16 mouse cellular contexts compared by ENCODE assay signal in the genomic region with DNA sequence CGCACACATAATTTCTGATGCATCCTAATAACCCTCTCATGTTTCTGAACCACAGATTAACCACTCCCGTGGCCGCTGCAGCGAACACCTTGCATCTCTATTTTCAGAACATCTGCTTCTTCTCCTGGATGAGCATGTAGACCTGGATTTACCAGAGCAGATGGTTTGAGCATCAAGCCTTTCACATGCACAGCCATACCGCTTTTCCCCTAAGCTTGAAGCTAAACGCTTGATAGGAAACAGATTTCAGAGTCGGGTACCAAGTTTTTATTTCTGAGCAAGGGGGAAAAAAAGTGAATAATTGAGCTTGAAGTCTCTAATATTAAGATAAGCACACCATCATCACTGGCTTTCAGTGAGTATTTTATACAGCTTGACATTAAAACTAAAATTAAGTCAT. TPM values are rescaled to one million over a fixed set of nuclear protein-coding genes. Genes with fewer than 3 reads are reported as not detected.
DNase-seq lines count a peak whose midpoint lies in the region; ATAC-seq and TF ChIP-seq lines count a peak whose summit lies in the region.
"Had no signal": no experiment of that assay in that cellular context is flagged by ENCODE, and none has a peak within 500 bp of the region (broad histone marks: within the 10 kb centered on the region; RNA-seq: fewer than 3 reads in every experiment).

No protein-coding gene starts in this region.

- H3K4me1 ChIP-seq in midbrain, embryonic 11.5 days (ENCODE audit: control insufficient read depth, insufficient read depth, low read length): no peaks in the 10 kb centered on the region
- no peaks in the 10 kb centered on the region for H3K4me1 ChIP-seq in midbrain, postnatal 0 days (ENCODE audit: insufficient read depth, low read length)
- H3K4me1 ChIP-seq in embryonic facial prominence, embryonic 15.5 days: peaks cover 40% of the 10 kb centered on the region
- H3K4me1 ChIP-seq: forebrain, embryonic 15.5 days; hindbrain, embryonic 13.5 days had no signal

- WGBS in midbrain, embryonic 11.5 days: 90% methylated on average over 7 of the region's 7 CpGs
- 86% methylated on average over 7 of the region's 7 CpGs for WGBS in midbrain, postnatal 0 days
- 44% methylated on average over 7 of the region's 7 CpGs for whole genome bisulfite sequencing in embryonic facial prominence, embryonic 15.5 days

- H3K27me3 ChIP-seq in midbrain, embryonic 11.5 days (ENCODE audit: control insufficient read depth, insufficient read depth, low read length): no peaks in the 10 kb centered on the region
- H3K27me3 ChIP-seq in midbrain, postnatal 0 days (ENCODE audit: insufficient read depth, low read length): no peaks in the 10 kb centered on the region
- no peaks in the 10 kb centered on the region for H3K27me3 ChIP-seq in embryonic facial prominence, embryonic 15.5 days
- H3K27me3 ChIP-seq: forebrain, embryonic 15.5 days; heart, embryonic 15.5 days; hindbrain, embryonic 13.5 days had no signal

- ATAC-seq in midbrain, embryonic 11.5 days (ENCODE audit: low FRiP score): no peak
- no peak for ATAC-seq in midbrain, postnatal 0 days (ENCODE audit: low FRiP score)
- no peak; the same call in 1 of the 2 replicates for ATAC-seq in embryonic facial prominence, embryonic 15.5 days (ENCODE audit: insufficient number of reproducible peaks, low FRiP score, low TSS enrichment, low read depth)

- DNase-seq in heart, adult 11 months: peak; percentile 4
- DNase-seq in heart, adult 18-20 months: no peak
- peak; percentile 77 for DNase-seq in midbrain, embryonic 11.5 days (ENCODE audit: low spot score, missing footprints)
- DNase-seq in midbrain, postnatal 0 days (ENCODE audit: low spot score): no peak
- no peak for DNase-seq in cerebellum, postnatal 14 days
- DNase-seq in left cerebral cortex, adult 18-20 months (ENCODE audit: low spot score in 2 of 2): no peak

- no peaks in the 10 kb centered on the region for H3K36me3 ChIP-seq in midbrain, embryonic 11.5 days (ENCODE audit: control insufficient read depth, insufficient read depth, low read length)
- no peaks in the 10 kb centered on the region for H3K36me3 ChIP-seq in midbrain, postnatal 0 days (ENCODE audit: insufficient read depth, low read length)
- no peaks in the 10 kb centered on the region for H3K36me3 ChIP-seq in embryonic facial prominence, embryonic 15.5 days
- H3K36me3 ChIP-seq: forebrain, embryonic 15.5 days; heart, embryonic 15.5 days; hindbrain, embryonic 13.5 days had no signal

- no peaks in the 10 kb centered on the region for H3K9me3 ChIP-seq in midbrain, embryonic 11.5 days (ENCODE audit: control insufficient read depth, low read length)
- H3K9me3 ChIP-seq in midbrain, postnatal 0 days (ENCODE audit: low read length): no peaks in the 10 kb centered on the region
- no peaks in the 10 kb centered on the region for H3K9me3 ChIP-seq in embryonic facial prominence, embryonic 15.5 days (replicated peaks)
- H3K9me3 ChIP-seq: forebrain, embryonic 15.5 days; heart, embryonic 15.5 days; hindbrain, embryonic 13.5 days had no signal

- no peak overlapping the region for H3K9ac ChIP-seq in midbrain, embryonic 11.5 days (ENCODE audit: low read length)
- no peak overlapping the region for H3K9ac ChIP-seq in midbrain, postnatal 0 days (replicated peaks; ENCODE audit: low read length, poor library complexity, severe bottlenecking)
- no peak overlapping the region for H3K9ac ChIP-seq in embryonic facial prominence, embryonic 15.5 days
- H3K9ac ChIP-seq: forebrain, embryonic 15.5 days; heart, embryonic 15.5 days; hindbrain, embryonic 13.5 days had no signal

- H3K4me3 ChIP-seq in midbrain, embryonic 11.5 days (ENCODE audit: low read depth, low read length): no peak overlapping the region
- H3K4me3 ChIP-seq in midbrain, postnatal 0 days (ENCODE audit: low read depth, low read length): no peak overlapping the region
- H3K4me3 ChIP-seq in embryonic facial prominence, embryonic 15.5 days (replicated peaks): no peak overlapping the region
- H3K4me3 ChIP-seq: forebrain, embryonic 15.5 days; heart, adult 2 months; heart, embryonic 15.5 days; hindbrain, embryonic 13.5 days had no signal

- TF ChIP-seq CTCF in midbrain, postnatal 0 days (IDR thresholded peaks at IDR 0.05): no peak

- H3K27ac ChIP-seq in midbrain, embryonic 11.5 days (ENCODE audit: low read depth, low read length): no peak overlapping the region
- H3K27ac ChIP-seq in midbrain, postnatal 0 days (ENCODE audit: low read depth, low read length): no peak overlapping the region
- H3K27ac ChIP-seq in embryonic facial prominence, embryonic 15.5 days (replicated peaks): peak overlapping the region; percentile 55; the same call in 1 of the 2 replicates
- H3K27ac ChIP-seq: forebrain, embryonic 15.5 days; heart, adult 2 months; heart, embryonic 15.5 days; hindbrain, embryonic 13.5 days; hindbrain, postnatal 0 days had no signal

- H3K4me2 ChIP-seq in midbrain, embryonic 11.5 days: no peak overlapping the region
- H3K4me2 ChIP-seq in midbrain, postnatal 0 days (ENCODE audit: low read depth, low read length, poor library complexity, severe bottlenecking): no peak overlapping the region
- no peak overlapping the region for H3K4me2 ChIP-seq in embryonic facial prominence, embryonic 15.5 days (replicated peaks)
- H3K4me2 ChIP-seq: forebrain, embryonic 15.5 days; heart, embryonic 11.5 days; heart, embryonic 15.5 days; hindbrain, embryonic 13.5 days had no signal

RNA-seq across cellular contexts. Expression of a gene that starts 50.4 kb away (rescaled TPM):
- under 1 TPM; 0.15 to 0.20 TPM for total RNA-seq in heart, adult 18-20 months (2021)
- polyA plus RNA-seq in midbrain, embryonic 11.5 days (2014; fragmentation: Nextera tagmentation; extraction: Ambion mirVana): 2.9 and 3.0 TPM in 2 replicates
- 0.38 and 0.49 TPM in 2 replicates for total RNA-seq in midbrain, postnatal 0 days (2014; rRNA removed)
- polyA plus RNA-seq in midbrain, postnatal 0 days (2015; fragmentation: Nextera tagmentation; extraction: Ambion mirVana): 0.34 and 0.68 TPM in 2 replicates
- polyA plus RNA-seq in embryonic facial prominence, embryonic 15.5 days (2015; fragmentation: Nextera tagmentation; extraction: Ambion mirVana): 0.31 and 0.32 TPM in 2 replicates
- total RNA-seq in left cerebral cortex, adult 18-20 months (2021): 1 to 10 TPM in 1 of 2 experiments, under 1 TPM in 1; 0.88 to 1.9 TPM
- total RNA-seq: gastrocnemius, adult 8-10 months; gastrocnemius, postnatal 36 days; MEL had no signal

Comparison
In these comparisons a context has a peak if more than half of its experiments do, and no peak if none do; other contexts are left out.
1. DNase-seq: peak in heart, adult 11 months (single experiment) and midbrain, embryonic 11.5 days (single experiment); none in heart, adult 18-20 months (0 of 2), midbrain, postnatal 0 days (single experiment), cerebellum, postnatal 14 days (0 of 2) and left cerebral cortex, adult 18-20 months (0 of 2).